Mouse (Mus musculus) neutrophil, adult 5-6 weeks (primary cell): ENCODE data around the gene Capn2. TPM values are rescaled to one million over a fixed set of nuclear protein-coding genes. Genes with fewer than 3 reads are reported as not detected.

ENCODE experiments used
- ATAC-seq: fragments of 151-379, 151-347 bp; 2 replicates; pipeline ENCODE4 v1.8.0; 2017; ENCODE audit warnings: mild to moderate bottlenecking, moderate TSS enrichment; ENCODE audit not compliant: insufficient number of reproducible peaks, poor library complexity, low FRiP score, severe bottlenecking; ENCODE audit errors: extremely low read depth
- total RNA-seq: library from RNA; stranded (forward); fragments of 200-1000 nt; gene quantifications from 2 replicates; pipeline ENCODE4 v1.2.3, GENCODE M21; 2017

Gene Capn2
- 25.4 and 40.7 TPM in 2 replicates for total RNA-seq

GRCm38 (mm10) chr1:182516758-182517676, at the start of gene Capn2:
Gene Capn2, minus strand, starts transcription at chr1:182517608.
- peak; percentile 54 for ATAC-seq

GRCm38 (mm10) chr1:182565351-182565835, 48.0 kb upstream of the Capn2 start:
- ATAC-seq = no peak

- ATAC-seq = no peak
Observed at GRCm38 (mm10) chr1:182564408-182565120, 47.2 kb upstream of the Capn2 start, which contains the start of gene Capn8. Gene Capn8, plus strand, starts transcription at chr1:182565007.

DNA sequence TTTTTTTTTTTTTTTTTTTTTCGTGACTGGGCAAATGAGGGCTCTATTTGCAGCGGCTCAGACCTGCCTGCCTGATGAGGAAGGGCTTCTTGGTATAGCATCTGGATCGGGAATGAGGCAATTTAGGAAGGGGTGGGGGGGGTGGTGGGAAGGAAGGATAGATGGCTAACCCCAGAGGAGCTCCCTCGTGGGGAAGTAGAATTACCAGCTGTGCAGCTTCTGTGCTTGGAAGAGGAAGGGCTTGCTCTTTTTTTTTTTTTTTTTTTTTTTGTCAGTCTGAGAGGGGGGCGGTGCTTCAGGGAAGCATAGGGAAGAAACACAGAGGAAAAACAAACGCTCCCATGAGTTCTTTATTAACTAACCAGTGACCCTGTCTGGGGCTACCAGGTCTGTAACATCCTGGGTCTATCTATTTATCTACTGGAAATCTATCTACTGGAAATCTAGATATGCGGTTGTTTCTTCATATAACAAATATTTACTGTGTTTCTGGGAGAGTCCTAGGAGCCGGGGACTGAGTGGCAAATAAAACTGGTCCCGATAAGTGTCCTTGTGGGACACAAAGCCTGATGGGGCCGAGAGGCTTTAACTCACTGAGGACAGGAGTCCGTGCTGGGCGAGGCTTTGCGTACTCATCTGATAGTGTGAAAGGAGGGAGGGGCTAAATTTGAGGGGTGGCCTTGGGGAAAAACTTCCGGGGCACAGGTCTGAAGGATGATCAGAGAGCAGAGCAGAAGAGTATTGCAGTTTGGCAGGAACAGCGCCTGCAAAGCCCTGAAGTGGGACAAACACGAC, 45.4 kb upstream of the Capn2 start:
- no peak for ATAC-seq

GRCm38 (mm10) chr1:182561945-182562514, 44.6 kb upstream of the Capn2 start:
- ATAC-seq = no peak

DNA sequence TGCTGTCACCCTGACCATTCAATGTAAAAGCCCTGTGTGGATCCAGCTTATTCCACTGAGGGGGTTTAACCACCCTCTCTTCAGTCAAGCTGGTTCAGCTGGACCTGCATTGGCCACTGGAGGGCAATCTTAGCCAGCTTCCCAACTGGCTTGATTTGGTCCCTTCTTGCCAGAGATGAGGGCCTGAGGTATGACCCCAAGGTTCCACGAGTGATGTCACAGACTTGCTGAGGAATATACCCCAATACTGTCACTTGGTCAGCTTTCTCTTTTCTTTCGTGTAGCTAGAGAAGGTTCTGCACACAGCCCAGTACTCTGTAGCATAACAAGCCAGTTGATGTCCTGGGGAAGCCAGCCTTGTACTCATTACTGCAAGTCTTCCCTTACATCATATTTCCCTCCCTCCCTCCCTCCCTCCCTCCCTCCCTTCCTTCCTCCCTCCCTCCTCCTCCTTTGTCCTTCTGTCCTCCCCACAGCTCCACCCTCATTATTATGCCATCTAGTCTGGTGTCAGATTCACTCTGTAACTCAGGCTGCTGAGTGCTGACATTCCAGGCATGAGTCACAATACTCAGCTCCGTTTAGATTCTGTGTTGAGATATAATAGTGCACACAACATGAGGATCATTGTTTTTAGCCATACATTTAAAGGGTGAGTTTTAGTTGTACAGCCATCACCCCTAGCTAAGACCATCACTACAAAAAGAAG, 43.1 kb upstream of the Capn2 start:
- no peak for ATAC-seq

- no peak for ATAC-seq
Observed at GRCm38 (mm10) chr1:182559530-182559929, 42.1 kb upstream of the Capn2 start.

- ATAC-seq = no peak
Observed at GRCm38 (mm10) chr1:182558271-182558670, 40.9 kb upstream of the Capn2 start.

DNA sequence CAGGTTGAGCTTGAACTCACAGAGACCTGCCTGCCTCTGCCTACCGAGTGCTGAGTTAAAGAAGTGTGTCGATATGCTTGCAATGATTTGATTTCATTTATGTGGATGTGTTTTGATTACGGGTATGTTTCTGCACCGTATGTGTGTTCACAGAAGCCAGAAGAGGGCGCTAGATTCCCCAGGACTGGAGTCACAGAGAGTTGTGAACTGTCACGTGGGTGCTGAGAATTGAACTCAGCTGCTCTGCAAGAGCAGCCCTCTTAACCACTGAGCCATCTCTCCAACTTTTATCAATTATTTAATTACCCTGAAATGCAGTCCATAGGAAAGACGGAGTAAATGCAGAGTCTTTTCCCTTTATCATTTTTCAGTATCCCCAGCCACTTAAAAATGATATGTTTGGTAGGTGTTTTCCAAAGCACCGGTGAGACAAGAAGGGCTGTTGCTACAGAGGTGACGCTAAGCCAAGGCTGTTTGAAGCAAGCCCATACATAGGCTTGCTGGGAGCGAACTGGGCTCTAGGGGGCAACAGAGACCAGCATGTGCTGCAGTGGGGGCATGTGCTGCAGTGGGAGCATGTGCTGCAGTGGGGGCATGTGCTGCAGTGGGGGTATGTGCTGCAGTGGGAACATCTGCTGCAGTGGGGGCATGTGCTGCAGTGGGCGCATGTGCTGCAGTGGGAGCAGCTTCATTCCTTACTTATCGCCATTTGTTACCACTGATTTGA, 36.4 kb upstream of the Capn2 start:
- ATAC-seq = no peak

- no peak for ATAC-seq
Observed at GRCm38 (mm10) chr1:182550761-182551160, 33.4 kb upstream of the Capn2 start.

- ATAC-seq = no peak
Observed at GRCm38 (mm10) chr1:182543906-182544305, 26.5 kb upstream of the Capn2 start.

GRCm38 (mm10) chr1:182543136-182543535, 25.7 kb upstream of the Capn2 start:
- ATAC-seq = no peak

- no peak for ATAC-seq
Observed at GRCm38 (mm10) chr1:182542110-182542509, 24.7 kb upstream of the Capn2 start.

- peak; percentile 93 for ATAC-seq
Observed at GRCm38 (mm10) chr1:182539023-182539940, 21.9 kb upstream of the Capn2 start.

DNA sequence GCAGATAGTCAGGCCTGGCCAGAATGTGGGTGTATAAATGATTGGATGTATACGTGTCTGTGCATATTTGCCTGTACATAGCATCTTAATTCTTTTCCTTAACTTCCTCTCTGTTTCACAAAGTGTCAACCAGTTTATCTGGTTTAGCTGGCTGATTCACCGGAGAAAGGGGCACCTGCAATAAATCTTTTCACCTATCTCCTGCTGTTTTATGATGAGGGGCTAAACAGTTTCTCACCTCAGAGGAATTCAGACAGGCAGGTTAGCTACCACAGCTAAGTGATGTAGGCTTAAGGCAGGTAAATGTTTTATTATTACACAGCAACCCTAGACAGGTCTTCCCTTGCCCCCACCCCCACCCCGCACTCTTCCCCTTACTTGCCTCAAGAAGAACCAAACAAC, 17.7 kb upstream of the Capn2 start:
- no peak for ATAC-seq

- ATAC-seq = no peak
Observed at GRCm38 (mm10) chr1:182533583-182533982, 16.2 kb upstream of the Capn2 start.
